Mouse (Mus musculus) hematopoietic stem cell, adult 5-6 weeks (primary cell): ENCODE results near the gene Unc119. TPM values are rescaled to one million over a fixed set of nuclear protein-coding genes. Genes with fewer than 3 reads are reported as not detected.
A peak's percentile ranks its signal among the peaks of the same experiment; 100 is the strongest.

Experiments
- ATAC-seq, 2 experiments: fragments of 125-278 bp in 1 of 2; replicated peaks in 1 of 2; 2 replicates each; pipeline ENCODE4 v1.8.0; 2016 to 2017; ENCODE audit warnings: inconsistent platforms in 2 of 2, mild to moderate bottlenecking in 2 of 2, moderate number of reproducible peaks in 2 of 2, low read depth in 1 of 2, moderate TSS enrichment in 1 of 2; ENCODE audit not compliant: low FRiP score in 2 of 2, poor library complexity in 2 of 2, severe bottlenecking in 2 of 2, insufficient read depth in 1 of 2, low TSS enrichment in 1 of 2
- total RNA-seq: library from RNA; stranded (forward); fragments of 172-1452, 232-1000 nt; gene quantifications from 2 replicates; pipeline ENCODE4 v1.2.3, GENCODE M21; 2017

The Unc119 gene
- total RNA-seq, 1 experiment from 2014 or later = 17.4 TPM

GRCm38 (mm10) chr11:78386508-78387043 is 43.3 kb downstream of the Unc119 start, which contains the start of gene Foxn1:
Gene Foxn1 (minus strand): TSS chr11:78386558.
- ATAC-seq = no peak

GRCm38 (mm10) chr11:78392728-78393127 is 49.4 kb downstream of the Unc119 start:
- ATAC-seq = no peak

- ATAC-seq = no peak
Measured at GRCm38 (mm10) chr11:78396950-78397349, 53.7 kb downstream of the Unc119 start.

GRCm38 (mm10) chr11:78397397-78397796 is 54.1 kb downstream of the Unc119 start:
- ATAC-seq = peak; percentile 66 to 73; a peak in 3 of 4 replicates

GRCm38 (mm10) chr11:78398212-78398611 is 54.9 kb downstream of the Unc119 start:
- no peak for ATAC-seq

Other genes with a start within 250 kb of the Unc119 start
- gene Fam222b, start 248.8 kb upstream of the Unc119 start, total RNA-seq = 3.2 and 5.6 TPM in 2 replicates
- 13.5 and 16.3 TPM in 2 replicates for gene Traf4, start 177.9 kb upstream of the Unc119 start, total RNA-seq
- gene Nek8, start 166.8 kb upstream of the Unc119 start, total RNA-seq = 4.6 and 4.8 TPM in 2 replicates
- 4.7 and 5.2 TPM in 2 replicates for gene Tlcd1, start 166.8 kb upstream of the Unc119 start, total RNA-seq
- gene Rpl23a, start 159.9 kb upstream of the Unc119 start, total RNA-seq = 3,301 and 3,769 TPM in 2 replicates
- gene Rab34, start 155.1 kb upstream of the Unc119 start, total RNA-seq = 1.1 and 3.2 TPM in 2 replicates
- 0.44 and 1.5 TPM in 2 replicates for gene Proca1, start 150.1 kb upstream of the Unc119 start, total RNA-seq
- 38.1 and 54.2 TPM in 2 replicates for gene Sdf2, start 97.7 kb upstream of the Unc119 start, total RNA-seq
- 45.6 and 51.3 TPM in 2 replicates for gene Supt6, start 97.5 kb upstream of the Unc119 start, total RNA-seq
- gene 2610507B11Rik, start 81.7 kb upstream of the Unc119 start, total RNA-seq = 83.7 and 92.7 TPM in 2 replicates
- gene BC030499, start 52.6 kb upstream of the Unc119 start, total RNA-seq = 0.38 TPM in 1 of 2 replicates, not detected in the other
- gene Spag5, start 42.0 kb upstream of the Unc119 start, total RNA-seq = 39.9 and 49.1 TPM in 2 replicates
- 6.6 and 8.7 TPM in 2 replicates for gene Aldoc, start 20.5 kb upstream of the Unc119 start, total RNA-seq
- gene Pigs, start 15.1 kb upstream of the Unc119 start, total RNA-seq = 9.9 and 10.1 TPM in 2 replicates
- not detected in 2 replicates for gene Foxn1, start 43.1 kb downstream of the Unc119 start, total RNA-seq
- gene Slc13a2, start 78.7 kb downstream of the Unc119 start, total RNA-seq = 0.13 TPM in 1 of 2 replicates, not detected in the other
- 0.25 and 1.3 TPM in 2 replicates for gene Slc46a1, start 122.2 kb downstream of the Unc119 start, total RNA-seq
- 0.45 TPM in 1 of 2 replicates, not detected in the other for gene Sarm1, start 154.3 kb downstream of the Unc119 start, total RNA-seq
- gene Vtn, start 155.6 kb downstream of the Unc119 start, total RNA-seq = not detected in 2 replicates
- gene Sebox, start 160.0 kb downstream of the Unc119 start, total RNA-seq = not detected in 2 replicates
- 26.0 and 27.9 TPM in 2 replicates for gene Tmem199, start 168.7 kb downstream of the Unc119 start, total RNA-seq
- gene Poldip2, start 168.7 kb downstream of the Unc119 start, total RNA-seq = 59.5 and 60.7 TPM in 2 replicates
- gene Tnfaip1, start 192.8 kb downstream of the Unc119 start, total RNA-seq = 3.9 and 5.2 TPM in 2 replicates
- gene Ift20, start 192.9 kb downstream of the Unc119 start, total RNA-seq = 155 and 159 TPM in 2 replicates
- gene Tmem97, start 207.3 kb downstream of the Unc119 start, total RNA-seq = 23.8 and 26.0 TPM in 2 replicates